Mouse (Mus musculus) forebrain, embryonic 16.5 days (tissue): ENCODE measurements at regions not wholly inside any gene's neighbourhood (a gene's known extent, or its start where the extent isn't known, plus 50 kb on each side); places are given as distances from the start of the nearest gene placed in this dataset.

Source experiments
- ATAC-seq: fragments of 200-750 bp; cut with Nextera tagmentation; 2 replicates; pipeline ENCODE4 v1.8.0; 2017; ENCODE audit warnings: mild to moderate bottlenecking, moderate library complexity
- H3K27ac ChIP-seq: fragments of 300-500 bp; sonication (generic); 2 replicates; pipeline ENCODE4 v1.5.1; 2014; ENCODE audit warnings: low read length, control low read depth
- H3K27me3 ChIP-seq: fragments of 300-500 bp; sonication (generic); replicated peaks from 2 replicates; pipeline ENCODE4 v1.6.1; 2014; ENCODE audit warnings: low read length; ENCODE audit not compliant: control insufficient read depth, insufficient read depth
- H3K36me3 ChIP-seq: fragments of 300-500 bp; sonication (generic); 2 replicates; pipeline ENCODE4 v1.6.1; 2014; ENCODE audit not compliant: control insufficient read depth, insufficient read depth
- H3K4me1 ChIP-seq: fragments of 300-500 bp; sonication (generic); replicated peaks from 2 replicates; pipeline ENCODE4 v1.6.1; 2014; ENCODE audit warnings: low read length; ENCODE audit not compliant: control insufficient read depth, insufficient read depth
- H3K4me2 ChIP-seq: fragments of 300-500 bp; sonication (generic); 2 replicates; pipeline ENCODE4 v1.6.1; 2014; ENCODE audit warnings: mild to moderate bottlenecking, low read length, control low read depth
- H3K4me3 ChIP-seq: fragments of 300-500 bp; sonication (generic); replicated peaks from 2 replicates; pipeline ENCODE4 v1.5.1; 2014; ENCODE audit warnings: mild to moderate bottlenecking, low read length, control low read depth
- H3K9ac ChIP-seq: fragments of 300-500 bp; sonication (generic); replicated peaks from 2 replicates; pipeline ENCODE4 v1.6.1; 2014; ENCODE audit warnings: low read depth, low read length, control low read depth
- H3K9me3 ChIP-seq: fragments of 300-500 bp; sonication (generic); 2 replicates; pipeline ENCODE4 v1.6.1; 2016; ENCODE audit warnings: low read length; ENCODE audit not compliant: control insufficient read depth
- WGBS: fragments of 180-500 bp; shearing (Covaris S2); extraction: QIAGEN DNeasy Blood & Tissue Kit; methylation state at CpG from one replicate; pipeline ENCODE4 v1.1.7; 2014; 5-methylcytosine and 5-hydroxymethylcytosine counted together

DNA sequence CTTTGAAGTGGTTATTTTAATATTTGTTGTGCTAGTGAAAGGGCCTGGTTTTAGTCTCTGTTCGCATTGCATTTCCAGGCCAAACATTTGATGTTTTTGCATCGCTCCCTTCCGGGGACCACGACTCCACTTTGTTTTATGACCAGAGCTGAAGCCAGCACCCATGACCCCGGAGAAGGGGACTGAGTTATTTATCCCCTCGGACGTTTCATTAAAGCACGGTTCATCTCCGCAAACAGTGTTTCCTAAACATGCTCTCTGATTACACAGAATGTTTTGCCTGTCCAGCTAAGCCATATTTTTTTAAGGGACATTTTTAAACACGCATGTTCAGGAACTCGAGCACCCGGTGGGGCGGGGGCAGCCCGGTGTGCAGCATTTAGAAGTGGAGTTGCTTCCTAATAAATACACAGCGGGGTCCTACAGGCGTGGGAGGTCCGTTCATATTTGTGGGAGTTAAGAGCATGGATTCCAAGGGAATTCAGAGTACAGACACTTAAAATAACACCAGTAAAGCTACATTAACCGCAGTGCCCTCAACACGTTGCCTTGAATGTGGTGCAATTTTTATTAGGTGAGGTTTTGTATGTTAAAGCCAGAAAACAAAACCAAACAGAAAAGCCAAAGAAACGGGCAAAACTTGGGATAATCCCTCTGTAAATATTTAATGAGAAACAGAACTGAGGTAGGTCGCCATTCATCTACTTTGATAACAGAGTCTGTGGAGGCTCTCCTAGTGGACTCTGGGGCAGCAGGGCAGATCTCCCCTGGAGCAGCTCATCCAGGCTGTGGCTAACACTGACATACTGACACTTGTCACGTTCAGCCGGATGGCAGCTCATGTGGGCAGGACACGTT, 154.8 kb upstream of the Npvf start:
- Histone ChIP-seq H3K9me3 (no peaks in the 10 kb centered on the region), H3K27ac (no peak overlapping the region), H3K27me3 (0 out of 2 replicates have a peak, but pooled peaks cover 2% of the 10 kb centered on the region), H3K4me3 (no peak overlapping the region), H3K4me1 (peaks cover 14% of the 10 kb centered on the region), H3K9ac (no peak overlapping the region), H3K36me3 (no peaks in the 10 kb centered on the region), H3K4me2 (no peak overlapping the region)
- no peak for ATAC-seq
- 69% methylated on average over 24 of the region's 24 CpGs for WGBS

DNA sequence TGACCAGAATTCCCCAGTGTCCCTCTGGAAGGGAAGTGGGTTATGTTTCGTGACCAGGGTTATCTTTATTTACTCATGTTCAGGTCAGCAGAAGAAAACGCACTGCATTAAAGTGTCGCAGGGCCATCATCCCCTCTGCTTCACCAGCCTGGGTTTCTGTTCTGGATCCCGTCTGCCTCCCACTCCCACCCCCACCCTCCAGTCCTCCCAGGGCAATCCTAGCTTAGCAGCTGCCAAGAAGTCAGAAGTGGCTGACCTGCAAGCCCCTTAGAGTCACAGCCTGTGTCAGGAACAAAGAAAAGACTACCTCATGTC, 155.4 kb upstream of the Npvf start:
- no peak overlapping the region for H3K4me2 ChIP-seq
- peaks cover 14% of the 10 kb centered on the region for H3K4me1 ChIP-seq
- H3K27ac ChIP-seq: no peak overlapping the region
- 78% methylated on average over 4 of the region's 4 CpGs for WGBS
- H3K27me3 ChIP-seq: 0 out of 2 replicates have a peak, but pooled peaks cover 2% of the 10 kb centered on the region
- no peak overlapping the region for H3K9ac ChIP-seq
- H3K36me3 ChIP-seq: no peaks in the 10 kb centered on the region
- no peak overlapping the region for H3K4me3 ChIP-seq
- no peaks in the 10 kb centered on the region for H3K9me3 ChIP-seq
- ATAC-seq: no peak

- ATAC-seq: peak; percentile 76
- H3K4me2 ChIP-seq: no peak overlapping the region
- WGBS: 26% methylated on average over 10 of the region's 10 CpGs
Measured at GRCm38 (mm10) chr6:50814936-50815500, 160.8 kb upstream of the Npvf start.

GRCm38 (mm10) chr6:50815579-50815978, 161.3 kb upstream of the Npvf start:
- H3K4me2 ChIP-seq: no peak overlapping the region
- peaks cover 10% of the 10 kb centered on the region for H3K4me1 ChIP-seq

More at GRCm38 (mm10) chr6:50814936-50815500, 160.8 kb upstream of the Npvf start:
- peaks cover 10% of the 10 kb centered on the region for H3K4me1 ChIP-seq
- no peaks in the 10 kb centered on the region for H3K9me3 ChIP-seq
- peak overlapping the region; percentile 56; the same call in 1 of the 2 replicates for H3K27ac ChIP-seq
- H3K27me3 ChIP-seq: no peaks in the 10 kb centered on the region
- no peaks in the 10 kb centered on the region for H3K36me3 ChIP-seq
- H3K4me3 ChIP-seq: no peak overlapping the region
- H3K9ac ChIP-seq: no peak overlapping the region; the same call in 1 of the 2 replicates

GRCm38 (mm10) chr6:50817430-50817829, 163.2 kb upstream of the Npvf start:
- ATAC-seq: no peak
- Histone ChIP-seq H3K36me3 (no peaks in the 10 kb centered on the region), H3K27ac (no peak overlapping the region), H3K4me1 (peaks cover 24% of the 10 kb centered on the region), H3K27me3 (no peaks in the 10 kb centered on the region), H3K4me2 (no peak overlapping the region), H3K4me3 (no peak overlapping the region), H3K9me3 (no peaks in the 10 kb centered on the region), H3K9ac (no peak overlapping the region)
- 69% methylated on average over 10 of the region's 10 CpGs for WGBS

More at GRCm38 (mm10) chr6:50815579-50815978, 161.3 kb upstream of the Npvf start:
- Histone ChIP-seq H3K27ac (peak overlapping the region; percentile 58), H3K9ac (no peak overlapping the region), H3K4me3 (no peak overlapping the region), H3K9me3 (no peaks in the 10 kb centered on the region), H3K27me3 (no peaks in the 10 kb centered on the region), H3K36me3 (no peaks in the 10 kb centered on the region)
- peak; percentile 70 for ATAC-seq
- WGBS: 45% methylated on average over 8 of the region's 8 CpGs

- no peak for ATAC-seq
- Histone ChIP-seq H3K27ac (no peak overlapping the region), H3K36me3 (no peaks in the 10 kb centered on the region), H3K9me3 (no peaks in the 10 kb centered on the region), H3K4me1 (peaks cover 34% of the 10 kb centered on the region), H3K27me3 (no peaks in the 10 kb centered on the region), H3K4me2 (no peak overlapping the region), H3K4me3 (no peak overlapping the region), H3K9ac (no peak overlapping the region)
- WGBS: 97% methylated on average over 5 of the region's 5 CpGs
Measured at GRCm38 (mm10) chr6:50818433-50818832, 164.2 kb upstream of the Npvf start.

DNA sequence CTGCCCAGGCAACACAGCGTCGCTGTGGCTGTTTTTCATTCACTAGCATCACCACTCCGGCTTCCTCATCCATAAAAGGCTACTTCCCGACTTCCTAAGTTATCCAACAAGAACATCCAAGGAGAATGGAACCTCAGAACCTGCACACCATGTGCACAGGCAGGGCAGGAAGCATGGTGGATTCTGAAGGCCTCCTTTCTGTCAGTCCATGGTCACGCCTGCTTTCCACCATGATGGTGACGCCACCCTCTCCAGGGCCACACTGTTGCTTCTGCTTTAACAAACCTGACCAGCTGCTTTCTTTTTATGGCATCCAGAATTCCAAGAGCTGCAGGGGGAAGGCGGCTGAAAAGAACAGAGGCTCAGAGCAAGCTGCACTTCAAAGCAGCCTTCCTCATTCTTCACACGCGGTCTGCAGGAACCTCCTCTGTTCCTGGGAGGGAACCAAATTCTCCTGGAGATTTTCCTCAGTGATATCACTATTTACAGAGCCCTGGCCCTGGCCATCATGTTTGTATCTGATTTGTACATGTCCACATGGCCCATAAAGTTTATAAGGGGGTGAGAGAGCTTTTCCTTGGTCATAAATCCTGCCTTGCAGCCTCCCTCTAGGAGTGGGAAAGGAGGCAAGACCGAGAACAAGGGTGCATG, 164.8 kb upstream of the Npvf start:
- Histone ChIP-seq H3K36me3 (no peaks in the 10 kb centered on the region), H3K4me1 (peaks cover 37% of the 10 kb centered on the region), H3K9me3 (no peaks in the 10 kb centered on the region), H3K4me2 (no peak overlapping the region), H3K27ac (no peak overlapping the region), H3K9ac (no peak overlapping the region), H3K4me3 (no peak overlapping the region), H3K27me3 (no peaks in the 10 kb centered on the region)
- 63% methylated on average over 10 of the region's 10 CpGs for WGBS
- no peak for ATAC-seq

- no peak overlapping the region for H3K9ac ChIP-seq
- H3K36me3 ChIP-seq: no peaks in the 10 kb centered on the region
- no peak overlapping the region for H3K27ac ChIP-seq
- peaks cover 27% of the 10 kb centered on the region for H3K4me1 ChIP-seq
- no peaks in the 10 kb centered on the region for H3K9me3 ChIP-seq
- 52% methylated on average over 12 of the region's 12 CpGs for WGBS
- no peak overlapping the region for H3K4me2 ChIP-seq
- ATAC-seq: peak; percentile 49; the same call in 1 of the 2 replicates
- H3K4me3 ChIP-seq: no peak overlapping the region
- H3K27me3 ChIP-seq: no peaks in the 10 kb centered on the region
Measured at GRCm38 (mm10) chr6:50821401-50822235, 167.4 kb upstream of the Npvf start.
